Mouse (Mus musculus): ENCODE data around the gene Hist1h4m.
"Not testable (repeated sequence)": the region's sequence is repeated elsewhere in the genome, so short reads cannot be mapped to it uniquely, and the experiment has no call there.

Gene Hist1h4m

DNA sequence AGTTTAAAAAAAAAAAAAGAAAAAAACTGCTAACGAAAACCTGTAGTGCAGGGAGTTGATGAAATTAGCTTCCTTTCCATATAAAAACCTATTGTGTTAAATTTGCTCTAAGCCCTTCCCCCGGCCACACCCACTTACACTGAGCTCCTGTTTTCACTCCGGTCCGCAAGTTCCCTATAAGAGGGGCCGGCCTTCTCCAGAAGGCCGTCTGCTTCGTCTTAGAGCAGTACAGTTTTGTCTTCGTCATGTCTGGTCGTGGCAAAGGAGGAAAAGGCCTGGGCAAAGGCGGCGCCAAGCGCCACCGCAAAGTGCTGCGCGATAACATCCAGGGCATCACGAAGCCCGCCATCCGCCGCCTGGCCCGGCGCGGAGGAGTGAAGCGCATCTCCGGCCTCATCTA, at the start of gene Hist1h4m:
Gene Hist1h4m, plus strand, starts transcription at position 208 of the 400 bp plus-strand sequence.
- not testable (repeated sequence) for DNase-seq (ENCODE audit: low spot score)

DNA sequence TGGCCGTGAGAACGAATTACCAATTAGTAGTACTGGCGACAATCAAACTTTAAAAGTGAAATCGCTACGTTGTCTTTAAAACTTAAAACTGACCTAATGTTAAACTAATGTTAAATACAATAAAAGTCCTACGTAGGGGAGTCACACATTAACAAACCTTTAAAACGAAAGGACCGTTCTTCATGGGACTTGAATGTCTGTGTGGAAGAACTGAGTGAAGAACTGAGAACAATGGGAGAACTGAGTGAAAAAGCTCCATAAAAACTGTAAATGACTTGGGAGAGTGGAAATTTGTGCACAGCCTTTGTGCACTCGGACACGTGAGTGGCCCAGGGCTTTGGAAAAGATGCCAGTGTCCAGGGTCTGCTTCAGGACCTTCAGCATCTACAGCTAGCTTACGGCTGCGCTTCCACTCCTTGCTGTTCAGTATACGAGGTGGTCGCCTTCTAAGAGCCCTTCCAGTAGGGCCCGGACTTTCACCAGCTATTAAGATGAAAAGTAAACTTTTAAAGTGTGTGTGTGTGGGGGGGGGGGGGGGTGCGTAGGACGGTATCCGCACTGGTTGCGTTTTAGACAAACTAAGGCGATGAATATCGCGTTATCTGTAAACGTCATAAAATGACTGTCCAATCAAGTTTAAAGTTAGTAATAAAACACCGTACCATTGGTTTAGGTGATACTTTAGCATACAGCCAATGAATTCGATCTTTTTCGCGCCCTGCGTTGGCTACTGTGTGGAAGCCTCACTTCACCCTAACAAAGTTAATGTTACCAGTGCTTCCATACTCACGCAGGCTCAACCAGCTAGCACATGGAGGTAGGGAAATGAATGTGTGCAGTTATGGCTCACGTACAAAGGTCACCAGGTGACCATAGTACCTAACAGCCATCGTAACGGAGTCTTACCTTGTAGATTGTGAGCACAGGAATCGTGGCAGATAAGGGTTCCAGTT, 32.5 kb upstream of the Hist1h4m start:
- DNase-seq (ENCODE audit: low spot score): peak; percentile 35

DNA sequence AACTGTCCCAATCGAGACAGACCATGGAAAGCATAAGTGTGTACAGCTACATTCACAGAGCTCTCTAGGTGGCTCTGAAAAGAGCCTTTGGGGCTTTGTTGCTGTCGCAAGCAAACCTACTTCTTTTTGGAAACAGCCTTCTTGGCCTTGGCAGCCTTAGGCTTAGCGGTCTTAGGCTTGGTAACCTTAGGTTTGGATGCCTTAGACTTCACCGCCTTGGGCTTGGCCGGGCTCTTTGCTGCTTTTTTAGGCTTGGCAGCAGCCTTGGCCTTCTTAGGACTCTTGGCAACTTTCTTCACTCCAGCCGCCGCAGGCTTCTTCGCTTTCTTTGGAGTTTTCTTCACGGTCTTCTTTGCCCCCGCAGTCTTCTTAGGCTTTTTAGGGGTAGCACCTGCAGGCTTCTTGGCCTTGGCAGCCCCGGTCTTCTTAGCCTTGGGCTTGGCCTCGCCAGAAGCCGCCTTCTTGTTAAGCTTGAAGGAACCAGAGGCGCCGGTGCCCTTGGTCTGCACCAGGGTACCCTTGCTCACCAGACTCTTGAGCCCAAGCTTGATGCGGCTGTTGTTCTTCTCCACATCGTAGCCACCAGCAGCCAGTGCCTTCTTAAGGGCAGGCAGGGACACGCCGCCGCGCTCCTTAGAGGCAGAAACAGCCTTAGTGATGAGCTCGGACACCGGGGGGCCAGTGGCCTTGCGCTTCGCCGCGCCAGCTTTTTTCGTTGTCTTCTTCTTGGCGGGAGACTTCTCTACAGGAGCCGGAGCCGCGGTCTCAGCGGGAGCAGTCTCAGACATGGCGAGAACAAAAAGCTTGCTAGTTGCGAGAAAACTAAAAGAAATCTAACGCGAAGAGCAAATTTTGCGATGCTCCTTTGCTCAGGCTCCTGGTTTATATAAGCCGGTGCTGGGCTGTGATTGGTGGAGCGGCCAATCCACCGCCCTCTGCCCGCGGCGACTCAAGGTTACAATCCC, 31.5 kb upstream of the Hist1h4m start, which contains the start of gene Hist1h1b:
Gene Hist1h1b, minus strand, starts transcription at position 859 of the 965 bp plus-strand sequence.
- DNase-seq (ENCODE audit: low spot score): peak; percentile 45

- DNase-seq (ENCODE audit: low spot score): no peak
Observed at GRCm38 (mm10) chr13:21781021-21781555, 30.5 kb upstream of the Hist1h4m start.

DNA sequence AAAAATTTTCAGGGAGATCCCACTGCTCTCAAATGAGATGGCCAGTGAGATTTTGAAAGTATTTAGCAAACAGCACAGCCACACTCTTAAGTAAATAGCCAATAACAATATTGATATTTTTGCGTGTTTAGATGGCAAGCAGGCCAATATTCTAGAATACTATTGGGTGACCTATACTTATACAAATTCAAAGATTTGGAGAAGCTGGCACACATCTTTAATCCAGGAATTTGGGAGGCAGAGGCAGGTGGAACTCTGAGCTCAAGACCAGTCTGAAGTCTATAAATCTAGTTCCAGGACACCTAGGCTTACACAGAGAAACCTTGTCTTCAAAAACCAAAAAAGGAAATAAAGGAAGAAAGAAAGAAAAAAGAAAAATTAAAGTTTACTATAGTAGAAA, 29.9 kb upstream of the Hist1h4m start:
- no peak for DNase-seq (ENCODE audit: low spot score)

DNA sequence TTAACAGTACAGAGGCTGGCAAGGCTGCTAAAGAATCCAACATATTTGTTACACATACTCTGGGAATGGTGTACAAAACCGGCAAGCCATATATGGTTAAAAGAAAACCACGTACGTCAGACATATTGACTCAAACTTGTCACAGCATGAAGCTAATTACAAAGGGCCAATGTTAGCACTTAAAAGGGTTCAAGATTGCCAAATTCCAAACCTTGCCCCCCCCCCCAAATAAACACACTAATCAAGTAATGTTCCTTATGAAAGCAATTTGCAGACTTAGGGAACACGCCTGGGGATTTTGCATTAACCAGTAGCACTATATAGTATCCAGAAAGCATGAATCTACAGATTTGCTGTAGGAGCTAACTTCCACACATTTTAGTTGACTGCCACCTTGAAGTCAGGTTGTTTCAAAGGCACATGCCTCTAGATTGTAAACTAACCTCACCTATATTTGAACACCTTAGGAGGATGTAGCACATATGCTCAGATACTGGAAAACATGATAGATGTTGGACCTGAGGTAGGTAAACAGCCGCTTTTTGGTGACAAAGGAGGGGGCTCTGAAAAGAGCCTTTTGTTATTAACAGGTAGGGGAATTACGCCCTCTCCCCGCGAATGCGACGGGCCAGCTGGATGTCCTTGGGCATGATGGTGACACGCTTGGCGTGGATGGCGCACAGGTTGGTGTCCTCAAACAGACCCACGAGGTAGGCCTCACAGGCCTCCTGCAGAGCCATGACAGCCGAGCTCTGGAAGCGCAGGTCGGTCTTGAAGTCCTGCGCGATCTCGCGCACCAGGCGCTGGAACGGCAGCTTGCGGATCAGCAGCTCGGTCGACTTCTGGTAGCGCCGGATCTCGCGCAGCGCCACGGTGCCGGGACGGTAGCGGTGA, 28.9 kb upstream of the Hist1h4m start:
- DNase-seq (ENCODE audit: low spot score): not testable (repeated sequence)

GRCm38 (mm10) chr13:21783255-21783617, 28.3 kb upstream of the Hist1h4m start, which contains the start of gene Hist1h3i:
Gene Hist1h3i (minus strand): TSS chr13:21783370.
- peak; percentile 18 for DNase-seq (ENCODE audit: low spot score)

- no peak for DNase-seq (ENCODE audit: low spot score)
Observed at GRCm38 (mm10) chr13:21783734-21784161, 27.8 kb upstream of the Hist1h4m start.

- no peak for DNase-seq (ENCODE audit: low spot score)
Observed at GRCm38 (mm10) chr13:21784311-21784710, 27.2 kb upstream of the Hist1h4m start.

GRCm38 (mm10) chr13:21786189-21786898, 25.2 kb upstream of the Hist1h4m start:
- no peak for DNase-seq (ENCODE audit: low spot score)

- peak; percentile 62 for DNase-seq (ENCODE audit: low spot score)
Observed at GRCm38 (mm10) chr13:21786899-21787629, 24.5 kb upstream of the Hist1h4m start, which contains the start of the genes Hist1h2an and Hist1h2bp. Gene Hist1h2an (minus strand): TSS chr13:21787218. Gene Hist1h2bp (plus strand): TSS chr13:21787461.

- no peak for DNase-seq (ENCODE audit: low spot score)
Observed at GRCm38 (mm10) chr13:21787760-21788593, 23.6 kb upstream of the Hist1h4m start.

DNA sequence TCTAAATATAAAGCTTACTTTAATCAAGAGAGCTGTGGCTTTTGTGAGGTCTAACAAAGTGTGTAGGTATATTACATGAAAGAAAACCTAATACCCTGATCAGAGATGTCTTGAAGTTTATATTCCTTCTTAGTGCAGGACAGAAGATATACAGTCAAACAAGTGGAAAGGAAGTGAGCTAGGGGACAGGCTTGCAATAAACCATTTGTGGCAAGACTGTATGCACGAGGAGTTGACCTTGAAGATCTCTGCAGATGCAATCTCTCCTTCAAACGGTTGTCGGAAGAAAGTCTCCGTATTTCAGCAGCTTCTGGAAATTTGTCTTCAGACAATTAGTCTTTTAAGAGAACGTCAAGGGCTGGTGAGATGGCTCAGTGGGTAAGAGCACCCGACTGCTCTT, 21.6 kb upstream of the Hist1h4m start:
- DNase-seq (ENCODE audit: low spot score): no peak

DNA sequence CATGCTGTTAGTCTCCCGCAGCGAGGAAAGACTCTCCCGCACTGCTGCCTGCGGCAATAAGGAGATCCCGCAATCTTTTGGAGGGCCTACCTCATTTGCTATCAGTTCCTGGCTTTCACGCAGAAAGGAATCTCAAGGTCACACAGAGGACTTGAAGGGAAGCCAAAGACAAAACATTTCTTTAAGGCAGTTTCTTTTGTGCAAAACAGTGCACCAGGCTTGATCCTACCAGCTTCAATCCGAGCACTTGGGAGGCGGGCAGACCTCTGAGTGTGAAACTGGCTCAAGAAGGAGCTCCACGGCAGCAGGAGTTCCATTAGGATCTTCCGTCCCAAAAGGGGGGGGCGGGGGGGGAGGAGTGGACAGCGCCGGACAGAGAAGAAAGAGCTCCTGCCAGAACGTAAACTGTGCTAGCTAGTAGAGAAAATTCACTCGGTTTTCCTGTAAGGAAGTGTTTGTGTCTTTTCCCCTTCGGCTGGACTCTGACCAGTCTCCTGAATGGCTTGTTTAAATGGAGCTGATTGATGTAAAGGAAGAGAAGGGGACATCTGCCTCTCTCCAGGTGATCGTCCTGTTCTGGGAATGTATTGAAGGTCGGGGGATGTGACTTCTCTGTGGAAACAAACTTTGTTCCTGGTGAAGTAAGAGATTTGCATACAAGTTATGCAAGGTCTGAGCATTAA, 20.8 kb upstream of the Hist1h4m start:
- no peak for DNase-seq (ENCODE audit: low spot score)

DNA sequence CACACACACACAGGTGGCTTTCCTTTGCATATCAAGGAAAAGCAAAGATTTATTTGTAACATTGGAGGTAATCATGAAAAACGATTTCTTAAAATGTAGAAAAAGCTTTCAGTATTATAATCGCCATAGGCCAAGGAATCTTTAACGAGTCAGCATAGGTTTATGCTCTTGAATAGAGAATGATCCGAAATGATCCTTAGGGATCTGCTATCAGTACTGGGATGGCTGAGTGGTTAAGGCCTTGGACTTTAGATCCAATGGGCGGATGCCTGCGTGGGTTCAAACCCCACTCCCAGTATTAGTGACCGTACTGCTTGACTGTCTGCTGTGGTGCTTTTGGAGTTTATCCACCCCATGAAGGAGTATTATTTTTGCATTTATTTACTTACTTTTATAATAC, 16.0 kb upstream of the Hist1h4m start:
- no peak for DNase-seq (ENCODE audit: low spot score)

- DNase-seq (ENCODE audit: low spot score): not testable (repeated sequence)
Observed at GRCm38 (mm10) chr13:21797163-21797562, 14.4 kb upstream of the Hist1h4m start.

DNA sequence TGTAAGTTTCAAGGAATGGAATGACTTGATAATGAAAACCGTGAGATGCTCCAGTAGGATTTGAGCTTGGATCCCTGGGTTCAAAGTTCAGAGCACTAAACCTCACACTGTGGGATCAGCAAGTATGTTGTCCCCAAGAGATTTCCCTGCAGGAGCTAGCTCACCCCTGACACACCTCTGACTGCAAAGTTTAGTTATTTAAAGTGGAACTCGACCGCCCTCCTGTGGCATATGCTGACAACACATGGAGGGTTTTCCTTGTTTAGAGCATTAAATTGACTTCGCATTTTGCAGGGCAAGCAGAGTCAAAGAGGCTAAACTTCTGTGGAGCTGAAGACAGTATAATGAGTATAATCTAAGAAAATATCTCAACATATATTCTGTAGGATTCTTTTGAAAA, 8.5 kb upstream of the Hist1h4m start:
- DNase-seq (ENCODE audit: low spot score): not testable (repeated sequence)

- DNase-seq (ENCODE audit: low spot score): not testable (repeated sequence)
Observed at GRCm38 (mm10) chr13:21810073-21810472, 1.5 kb upstream of the Hist1h4m start, which contains the start of the genes Hist1h2bq and Hist1h2ao. Gene Hist1h2bq (minus strand): TSS chr13:21810197. Gene Hist1h2ao (plus strand): TSS chr13:21810465.
